Mouse (Mus musculus) monocyte, adult 5-6 weeks (primary cell): ENCODE data around the gene Gga1. TPM values are rescaled to one million over a fixed set of nuclear protein-coding genes. Genes with fewer than 3 reads are reported as not detected.
A peak's percentile ranks its signal among the peaks of the same experiment; 100 is the strongest.

Experiments used
- ATAC-seq: fragments of 153-309, 156-312 bp; replicated peaks from 2 replicates; pipeline ENCODE4 v1.8.0; 2017; ENCODE audit warnings: mild to moderate bottlenecking; ENCODE audit not compliant: low TSS enrichment, insufficient number of reproducible peaks, severe bottlenecking, poor library complexity, low FRiP score
- total RNA-seq: library from RNA; stranded (forward); fragments of 200-1000, 200-491, 200-594 nt; gene quantifications from 3 replicates; pipeline ENCODE4 v1.2.3, GENCODE M21; 2017

Gene Gga1
- total RNA-seq = 18.3 to 37.9 TPM (median 20.8 TPM) in 3 replicates

- ATAC-seq = peak; percentile 77
Observed at GRCm38 (mm10) chr15:78876991-78877809, at the start of gene Gga1. TSS of gene Gga1 (plus strand) at chr15:78877190.

- ATAC-seq = no peak
Observed at GRCm38 (mm10) chr15:78828315-78828714, 48.7 kb upstream of the Gga1 start.

GRCm38 (mm10) chr15:78829636-78830035, 47.4 kb upstream of the Gga1 start:
- ATAC-seq = no peak

DNA sequence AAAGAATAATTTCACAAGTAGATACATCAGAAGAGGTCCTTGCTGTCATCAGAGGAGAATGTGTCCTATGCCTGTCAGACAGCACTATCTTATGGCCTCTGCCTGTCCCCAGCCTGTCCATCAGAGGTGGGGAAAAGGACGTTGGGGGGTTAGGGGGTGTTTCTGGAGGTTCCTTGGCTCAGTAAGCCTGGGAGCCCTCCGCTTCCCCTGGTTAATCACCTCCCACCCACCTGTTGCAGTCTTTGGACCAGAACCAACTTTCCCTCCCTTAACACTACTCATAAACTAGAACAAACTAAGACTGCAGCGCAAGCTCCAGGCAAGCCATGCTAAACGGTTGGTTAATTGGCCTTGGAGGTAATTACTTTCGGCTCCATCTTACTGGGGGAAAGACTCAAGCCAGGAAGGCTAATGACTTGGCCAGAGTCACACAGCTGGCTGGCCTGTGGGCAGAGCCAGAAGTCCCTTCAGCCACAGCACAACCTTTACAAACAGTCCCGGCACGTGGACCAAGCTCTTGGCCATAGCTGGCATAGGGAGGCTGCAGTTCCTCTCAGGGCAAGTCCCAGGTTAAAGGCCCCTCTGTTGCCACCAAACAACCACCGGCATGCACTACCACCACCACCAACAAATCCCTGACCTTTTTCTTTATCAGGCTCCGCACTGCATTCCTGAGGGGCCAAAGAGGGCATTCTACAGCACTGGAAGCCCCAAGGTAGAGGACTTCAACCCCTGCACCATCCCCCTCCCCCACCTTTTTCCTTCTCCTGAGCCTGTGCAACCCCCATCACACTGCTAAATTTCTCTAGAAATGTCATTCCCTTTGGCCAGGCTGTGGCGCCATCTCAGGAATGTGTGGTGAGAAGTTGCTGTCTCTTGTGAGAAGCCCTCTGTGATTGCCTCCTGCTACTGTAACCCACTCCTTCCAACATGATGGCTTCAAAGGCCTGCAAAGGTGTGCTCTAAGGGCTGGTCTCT, 46.0 kb upstream of the Gga1 start:
- no peak for ATAC-seq

GRCm38 (mm10) chr15:78831720-78832657, 45.0 kb upstream of the Gga1 start:
- ATAC-seq = no peak

DNA sequence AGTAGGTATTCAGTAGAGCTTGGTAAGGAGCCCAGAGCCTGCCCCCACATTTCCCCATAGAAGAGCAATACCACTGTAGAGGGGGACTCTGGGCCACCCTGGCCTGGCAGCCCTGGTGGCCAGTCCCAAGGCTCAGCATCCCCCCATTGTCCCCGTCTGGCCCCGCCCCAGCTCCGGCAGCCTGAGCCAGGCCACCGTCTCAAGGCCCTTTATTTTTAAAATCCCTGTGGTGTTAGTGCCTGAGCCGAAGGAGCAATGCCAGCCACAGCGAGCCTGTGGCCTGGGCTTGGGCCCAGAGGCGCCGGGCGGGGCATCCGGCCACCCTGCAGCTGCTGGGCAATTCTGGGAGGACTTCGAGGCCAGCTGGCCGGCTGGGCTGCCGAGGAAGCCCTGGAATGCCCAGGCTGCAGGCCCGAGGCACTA, 44.3 kb upstream of the Gga1 start:
- no peak for ATAC-seq

GRCm38 (mm10) chr15:78833582-78833981, 43.4 kb upstream of the Gga1 start:
- peak; percentile 10; the same call in 1 of the 2 replicates for ATAC-seq

GRCm38 (mm10) chr15:78834233-78835005, 42.6 kb upstream of the Gga1 start:
- ATAC-seq = no peak

- peak; percentile 40; the same call in 1 of the 2 replicates for ATAC-seq
Observed at GRCm38 (mm10) chr15:78835200-78836085, 41.5 kb upstream of the Gga1 start.

- ATAC-seq = no peak
Observed at GRCm38 (mm10) chr15:78836086-78836621, 40.8 kb upstream of the Gga1 start.

- ATAC-seq = no peak
Observed at GRCm38 (mm10) chr15:78839744-78840143, 37.2 kb upstream of the Gga1 start.

DNA sequence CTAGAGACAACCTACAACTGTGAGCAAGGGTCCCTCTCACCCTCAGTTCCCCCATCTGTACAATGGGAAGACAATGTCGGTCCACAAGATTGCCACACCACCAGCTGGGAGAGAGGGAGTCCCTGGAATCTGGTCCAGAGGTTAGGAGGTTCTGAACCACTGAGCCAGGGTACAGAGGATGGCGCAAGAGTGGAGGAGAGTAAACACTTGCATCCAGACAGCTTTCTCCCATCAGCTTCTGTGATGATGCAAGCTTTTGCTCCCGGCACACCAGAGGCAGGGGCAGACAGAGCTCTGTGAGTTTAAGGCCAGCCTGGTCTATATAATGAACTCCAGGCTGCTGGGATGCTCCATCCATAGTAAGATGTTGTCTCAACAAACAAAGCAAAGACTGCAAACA, 36.7 kb upstream of the Gga1 start:
- ATAC-seq = no peak

- no peak for ATAC-seq
Observed at GRCm38 (mm10) chr15:78840751-78841150, 36.2 kb upstream of the Gga1 start.

- ATAC-seq = no peak
Observed at GRCm38 (mm10) chr15:78841161-78841790, 35.7 kb upstream of the Gga1 start.

- no peak for ATAC-seq
Observed at GRCm38 (mm10) chr15:78842371-78843163, 34.4 kb upstream of the Gga1 start, which contains the start of gene Cdc42ep1. TSS of gene Cdc42ep1 (plus strand) at chr15:78842624.
